Mouse (Mus musculus) heart, adult 18-20 months (tissue): ENCODE data around the gene Pmvk. TPM values are rescaled to one million over a fixed set of nuclear protein-coding genes. Genes with fewer than 3 reads are reported as not detected.
A peak's percentile ranks its signal among the peaks of the same experiment; 100 is the strongest.

Experiments used
- DNase-seq, 2 experiments: peaks; one replicate each; pipeline ENCODE4 v3.0.0; 2021 to 2022; ENCODE audit warnings: mixed read lengths in 1 of 2
- long read RNA-seq, 2 experiments: library from polyadenylated mRNA; stranded (forward); transcript quantifications; one replicate each; pipeline ENCODE4 v2.0.0; 2021
- total RNA-seq, 2 experiments: library from RNA; stranded (reverse); gene quantifications; 2 replicates each; pipeline ENCODE4 v1.2.3; 2021

Pmvk gene
- total RNA-seq = 1 to 10 TPM; 8.4 to 8.8 TPM
- long read RNA-seq, experiment 1, transcript Pmvk-201 (5 exons, 1,194 nt) = major isoform, 10 of 10 reads
- long read RNA-seq, experiment 1, partial matches to known transcripts = 0 of 10 reads
- long read RNA-seq, experiment 1, other reads (novel, unspliced or antisense) = 0 of 10 reads
- long read RNA-seq, experiment 2, transcript Pmvk-201 (5 exons, 1,194 nt) = major isoform, 7 of 7 reads
- long read RNA-seq, experiment 2, partial matches to known transcripts = 0 of 7 reads
- long read RNA-seq, experiment 2, other reads (novel, unspliced or antisense) = 0 of 7 reads

DNA sequence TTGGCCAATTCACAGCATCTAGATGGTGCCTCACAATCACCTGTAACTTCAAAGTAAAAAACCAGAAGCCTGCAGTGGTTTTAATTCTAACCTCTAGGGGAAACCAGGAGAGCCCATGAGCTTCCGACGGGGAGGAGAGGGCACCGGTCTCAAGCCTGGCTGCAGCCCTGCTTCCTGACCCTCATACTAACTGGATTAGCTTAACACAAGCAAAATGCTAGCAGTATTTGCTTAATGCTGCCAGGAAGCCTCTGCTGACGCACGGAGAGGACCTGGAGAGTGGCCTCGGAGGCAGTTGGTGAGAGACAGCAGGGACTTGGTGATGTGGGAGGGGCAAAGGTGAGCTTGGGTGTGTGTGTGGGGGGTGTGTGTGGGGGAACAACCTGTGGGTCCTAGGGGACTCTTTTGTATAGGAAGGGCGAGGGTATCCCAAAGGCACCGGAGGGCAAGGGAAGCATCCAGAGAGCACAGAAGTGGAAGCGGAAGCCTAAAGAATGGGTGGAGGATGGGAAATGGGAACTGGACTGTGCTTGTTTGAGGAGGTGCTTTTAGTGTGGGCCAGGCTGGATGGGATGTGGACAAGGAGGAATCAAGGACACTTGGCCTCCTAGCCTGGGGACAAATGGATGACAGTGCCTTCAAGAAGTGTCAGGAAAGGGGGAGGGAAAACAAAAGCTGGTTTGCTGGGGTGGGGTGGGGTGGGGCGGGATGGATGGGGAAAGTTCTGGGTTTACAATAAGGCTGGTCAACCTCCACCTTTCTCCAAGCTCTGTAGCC is at the start of gene Pmvk:
Gene Pmvk (plus strand): TSS at position 141 of the 777 bp plus-strand sequence.
- no peak for DNase-seq

DNA sequence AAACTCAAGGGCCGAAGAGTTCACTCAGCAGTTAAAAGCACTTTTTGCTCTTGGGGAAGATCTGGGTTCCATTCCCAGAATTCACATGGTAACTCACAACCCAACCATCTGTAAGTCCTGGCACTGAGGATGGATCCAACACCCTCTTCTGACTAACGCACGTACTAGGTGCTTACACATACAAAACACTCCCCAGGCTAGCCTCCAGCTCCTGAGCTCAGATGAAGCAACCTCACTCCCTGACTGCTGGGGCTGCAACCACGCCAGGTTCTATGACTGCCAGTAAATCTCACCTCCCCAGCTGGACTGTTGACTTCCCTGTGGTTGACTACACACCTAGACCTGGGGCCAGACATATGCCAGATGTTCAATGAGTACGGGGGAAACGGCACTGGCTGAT is 47.5 kb upstream of the Pmvk start:
- no peak for DNase-seq

DNA sequence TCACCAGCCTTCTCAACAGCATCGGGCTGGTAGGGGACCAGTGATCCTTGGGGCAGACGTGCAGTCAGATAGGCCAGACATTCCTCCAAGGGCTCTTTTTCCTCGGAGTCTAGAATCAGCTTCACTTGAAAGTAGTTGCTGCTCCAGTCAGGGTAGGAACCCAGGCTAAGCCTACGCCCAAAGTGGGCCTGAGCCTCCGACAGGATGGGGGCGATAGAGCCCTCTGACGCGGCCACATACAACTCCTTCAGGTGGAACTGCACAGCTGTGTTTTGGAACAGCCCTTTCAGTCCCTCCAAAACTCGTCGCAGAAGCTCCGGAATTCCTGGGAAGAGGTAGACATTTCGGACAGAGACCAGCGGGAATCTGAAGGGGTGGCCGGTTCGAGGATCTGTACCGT is 45.9 kb upstream of the Pmvk start:
- no peak for DNase-seq

DNA sequence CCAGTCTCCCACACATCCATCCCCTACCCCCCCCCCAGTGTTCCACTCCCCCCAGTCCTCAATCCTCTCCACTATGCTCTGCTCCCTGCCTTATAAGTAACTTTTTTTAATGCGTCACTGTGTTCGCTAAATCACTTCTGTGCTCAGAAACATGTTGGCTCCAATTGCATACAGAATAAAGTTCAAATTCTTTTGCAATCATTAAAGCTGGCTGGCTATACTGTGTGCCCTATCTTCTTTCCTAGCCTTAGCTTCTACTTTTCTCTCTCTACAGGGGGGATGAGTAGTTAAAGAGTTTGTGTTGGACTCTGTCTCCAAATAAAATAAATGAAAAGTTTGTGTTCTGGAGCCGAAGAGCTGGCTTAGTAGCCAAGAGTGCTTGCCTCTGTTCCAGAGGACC is 44.6 kb upstream of the Pmvk start:
- DNase-seq = no peak

DNA sequence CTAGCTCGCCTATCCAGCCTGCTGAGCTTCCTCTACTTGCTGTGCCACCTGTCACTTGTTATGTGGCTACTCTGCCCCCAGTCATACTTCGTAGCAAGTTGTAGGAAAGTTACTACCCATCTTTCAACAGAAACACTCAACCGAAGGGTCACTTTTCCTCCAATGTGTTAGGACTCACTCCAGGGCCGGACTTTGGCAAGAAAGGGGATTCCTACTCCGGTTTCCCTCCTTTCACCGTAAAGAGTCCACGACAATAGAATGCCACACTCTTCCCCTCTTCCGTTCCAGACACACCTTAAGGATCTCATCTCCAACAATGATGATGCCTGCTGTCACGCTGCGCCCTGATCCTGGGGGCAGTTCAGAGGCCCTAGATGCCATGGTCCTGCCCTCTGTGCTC is 43.5 kb upstream of the Pmvk start:
- DNase-seq = no peak

DNA sequence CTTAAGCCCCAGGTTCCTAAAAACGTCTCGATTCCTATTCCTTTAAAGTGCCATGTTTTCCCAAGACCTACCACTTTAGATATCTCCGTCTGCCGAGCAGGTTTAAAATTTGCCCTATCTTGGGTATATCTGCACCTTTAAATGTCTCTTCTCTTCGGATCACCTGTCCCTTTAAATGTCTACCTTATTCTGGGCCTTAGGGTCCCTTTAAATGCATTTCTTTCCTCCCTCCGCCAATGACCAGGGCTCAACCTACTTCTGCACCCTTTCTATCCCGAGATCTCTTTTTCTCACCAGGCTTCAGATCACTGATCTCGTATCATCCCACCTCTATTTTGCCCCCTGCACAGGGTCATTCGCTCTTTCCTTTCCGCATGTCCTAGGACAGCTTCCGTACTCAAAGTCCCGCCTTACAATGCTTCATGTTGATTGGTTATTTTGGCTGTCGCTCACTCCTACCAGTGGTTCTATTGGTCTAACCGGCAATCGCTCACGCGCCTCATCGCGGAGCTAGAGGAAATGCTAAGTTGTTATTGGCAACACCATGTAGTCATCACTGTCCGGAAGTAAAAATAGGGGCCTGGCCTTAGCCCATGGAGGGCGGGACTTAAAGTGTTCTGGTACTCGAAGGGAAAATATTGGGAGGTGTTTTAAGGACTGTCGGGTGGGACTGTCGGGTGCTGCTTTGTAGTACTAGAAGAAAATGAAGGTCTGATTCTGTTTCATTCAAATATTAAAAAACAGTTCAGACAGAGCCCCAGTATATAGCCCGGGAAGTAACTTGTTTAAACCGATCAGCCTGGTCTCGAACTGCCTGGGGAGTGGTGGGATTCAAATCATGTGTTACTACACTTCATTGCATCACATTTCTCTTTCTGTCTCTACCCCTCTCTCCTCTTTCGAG is 42.6 kb upstream of the Pmvk start, which contains the start of gene Flad1:
Gene Flad1 (minus strand): TSS at position 381 of the 904 bp plus-strand sequence.
- DNase-seq = peak; percentile 99 to 100

DNA sequence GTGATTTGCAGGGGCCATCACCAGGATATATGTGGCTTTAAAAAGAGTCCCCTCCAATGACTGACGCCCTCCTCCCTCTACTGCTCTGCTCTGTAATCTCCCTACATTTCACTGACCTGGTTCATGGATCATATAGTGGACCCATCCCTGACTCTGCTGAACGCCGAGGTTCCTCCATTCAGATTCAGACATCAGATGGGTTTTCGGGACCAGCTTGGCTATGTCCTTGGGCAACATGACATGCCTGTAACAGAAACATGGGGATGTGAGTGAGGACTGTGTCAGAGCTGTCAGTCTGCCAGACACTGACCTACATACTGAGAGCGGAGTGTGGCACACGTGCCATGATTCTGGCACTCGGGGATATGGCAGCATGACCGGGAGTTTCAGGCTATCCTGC is 38.2 kb upstream of the Pmvk start:
- DNase-seq = no peak

DNA sequence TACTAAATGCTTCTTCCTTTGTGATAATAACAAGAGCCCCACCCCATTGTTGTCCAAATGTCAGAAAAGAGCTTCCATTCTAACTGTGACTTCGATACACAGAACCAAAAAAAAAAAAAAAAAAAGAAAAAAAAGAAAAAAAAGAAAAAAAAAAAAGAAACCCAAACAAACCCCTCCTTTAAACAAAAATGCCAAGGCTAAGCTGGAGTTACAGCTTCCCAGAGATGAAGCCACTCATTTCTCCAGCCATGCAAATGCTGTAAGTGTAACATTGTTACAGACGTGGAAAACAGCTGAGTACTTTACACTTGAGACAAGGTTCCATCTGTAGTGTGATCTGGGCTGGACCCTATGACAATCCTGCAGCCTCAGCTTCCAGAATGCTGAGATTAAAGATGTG is 37.2 kb upstream of the Pmvk start:
- DNase-seq = no peak

DNA sequence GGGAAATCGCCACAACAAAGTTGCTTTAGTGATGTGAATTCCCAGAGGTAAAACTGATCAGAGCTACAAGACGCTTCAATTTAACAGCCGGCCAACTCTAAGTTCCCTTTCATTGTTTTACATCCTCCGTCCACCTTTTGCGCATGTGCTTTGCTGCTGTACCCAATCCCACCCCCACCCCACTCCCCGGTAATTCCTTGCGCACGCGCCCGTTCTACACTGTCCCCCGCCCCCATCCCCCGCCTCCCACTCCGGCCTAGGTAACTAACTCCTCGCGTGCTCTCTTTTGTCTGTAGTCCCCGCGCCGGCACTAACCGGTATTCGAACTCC is 36.5 kb upstream of the Pmvk start:
- DNase-seq = no peak

DNA sequence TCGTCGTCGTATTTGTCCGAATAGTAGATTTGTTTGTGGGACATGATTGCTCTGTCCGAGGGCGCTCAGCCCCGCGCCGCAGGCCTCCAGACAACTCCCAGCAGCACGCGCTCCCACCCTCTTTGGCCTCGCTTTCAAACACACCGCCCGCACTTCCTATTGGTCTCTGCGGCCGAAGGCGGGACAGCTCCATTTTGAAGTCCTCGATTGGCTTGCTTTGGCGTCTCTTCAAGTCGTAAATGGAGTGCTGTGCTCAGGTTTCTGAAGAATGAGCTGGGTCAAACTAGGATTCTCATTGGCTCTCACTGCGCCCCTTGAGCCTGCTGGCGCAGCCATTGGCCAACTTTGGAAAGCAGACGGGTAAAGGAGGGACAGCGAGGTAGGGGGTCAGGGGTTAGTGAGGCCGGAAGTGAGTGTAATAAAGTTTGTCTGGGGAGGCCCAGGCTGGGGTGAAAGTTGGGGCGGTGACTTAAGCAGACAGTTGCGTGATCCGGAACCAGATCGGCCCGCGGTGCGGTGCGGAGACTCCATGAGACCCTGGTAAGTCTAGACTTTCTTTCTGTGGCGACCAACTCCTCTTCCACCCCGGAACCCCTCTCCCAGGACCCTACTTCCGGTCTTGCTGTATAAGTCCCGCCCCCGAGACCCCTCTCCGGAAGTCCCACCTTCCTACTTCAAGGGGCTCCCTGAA is 36.0 kb upstream of the Pmvk start, which contains the start of the genes Cks1b and Shc1:
Gene Cks1b (minus strand): TSS at position 214 of the 691 bp plus-strand sequence.
Gene Shc1 (plus strand): TSS at position 274 of the 691 bp plus-strand sequence.
- peak; percentile 97 to 99 for DNase-seq

DNA sequence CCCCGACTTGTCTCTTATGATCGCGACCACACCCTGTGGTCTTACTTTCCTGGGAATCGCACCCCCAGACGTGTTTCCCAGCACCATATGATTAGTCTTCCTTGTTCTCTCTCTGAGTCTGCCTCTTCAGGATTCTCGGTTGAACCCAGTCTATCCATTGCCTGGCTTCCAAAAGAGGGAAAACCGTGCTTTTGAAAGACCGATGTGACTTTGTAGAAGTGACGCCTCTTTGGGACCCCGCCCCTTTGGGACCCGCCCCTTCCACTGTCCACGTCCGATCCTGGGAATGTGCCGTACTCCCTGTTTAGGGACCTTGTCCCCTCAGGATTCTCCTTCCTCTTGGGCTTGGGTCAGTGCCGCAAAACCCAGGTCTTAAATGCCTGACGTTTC is 35.5 kb upstream of the Pmvk start:
- peak; percentile 85 to 90 for DNase-seq

DNA sequence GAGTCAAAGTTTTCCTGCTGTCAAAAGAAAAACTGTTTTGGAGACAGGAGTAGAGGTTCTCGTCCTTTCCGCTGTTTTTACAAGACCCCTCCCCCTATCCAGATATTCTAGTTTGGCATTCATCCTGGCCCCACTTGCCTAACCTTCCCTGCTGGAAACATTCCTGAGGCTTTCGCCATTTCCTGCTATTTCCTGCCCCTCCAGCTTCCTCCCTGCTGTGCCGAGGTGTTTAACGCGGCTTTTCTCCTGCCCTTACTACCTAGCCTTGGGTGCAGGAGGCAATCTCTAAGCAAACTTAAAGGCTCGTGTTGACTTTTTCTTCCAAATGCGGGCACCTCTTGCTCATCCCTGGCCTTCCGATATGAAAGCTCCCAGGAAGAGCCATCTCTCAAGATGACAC is 34.8 kb upstream of the Pmvk start:
- DNase-seq = peak; percentile 82 to 87

DNA sequence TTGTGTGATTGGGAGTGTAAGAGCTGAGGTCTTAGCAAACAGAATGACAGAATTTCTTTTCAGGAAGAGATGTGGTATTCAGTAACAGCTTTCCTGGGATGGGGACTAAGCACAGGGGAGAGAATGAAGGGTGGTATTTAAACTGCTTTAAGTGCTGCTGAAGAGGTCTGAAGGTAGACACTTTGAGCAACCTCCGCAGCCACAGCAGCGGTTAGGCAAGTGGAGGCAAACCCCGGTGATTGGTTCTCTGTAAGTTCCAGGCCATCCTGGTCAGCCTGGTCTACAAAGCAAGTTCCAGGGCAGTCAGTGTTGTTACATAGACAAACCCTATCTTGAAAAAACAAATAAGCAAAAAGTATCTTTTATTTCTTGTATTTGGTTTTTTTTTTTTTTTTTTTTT is 34.4 kb upstream of the Pmvk start:
- no peak for DNase-seq

DNA sequence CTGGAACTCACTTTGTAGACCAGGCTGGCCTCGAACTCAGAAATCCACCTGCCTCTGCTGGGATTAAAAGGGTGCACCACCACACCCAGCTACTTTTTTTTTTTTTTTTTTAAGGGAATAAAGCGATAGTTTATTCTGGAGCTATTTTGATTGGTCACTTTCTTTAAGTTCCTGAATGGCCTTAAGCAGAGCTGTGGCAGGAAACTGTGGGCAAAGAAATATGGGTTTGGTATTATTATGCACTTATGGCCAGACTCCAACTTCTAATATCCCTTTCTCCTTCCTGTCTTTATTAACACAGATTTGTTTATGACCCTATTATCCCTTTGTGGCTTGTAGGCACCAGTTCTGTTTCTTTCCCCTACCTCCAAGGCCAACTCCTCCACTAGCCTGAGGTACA is 33.9 kb upstream of the Pmvk start:
- no peak for DNase-seq

DNA sequence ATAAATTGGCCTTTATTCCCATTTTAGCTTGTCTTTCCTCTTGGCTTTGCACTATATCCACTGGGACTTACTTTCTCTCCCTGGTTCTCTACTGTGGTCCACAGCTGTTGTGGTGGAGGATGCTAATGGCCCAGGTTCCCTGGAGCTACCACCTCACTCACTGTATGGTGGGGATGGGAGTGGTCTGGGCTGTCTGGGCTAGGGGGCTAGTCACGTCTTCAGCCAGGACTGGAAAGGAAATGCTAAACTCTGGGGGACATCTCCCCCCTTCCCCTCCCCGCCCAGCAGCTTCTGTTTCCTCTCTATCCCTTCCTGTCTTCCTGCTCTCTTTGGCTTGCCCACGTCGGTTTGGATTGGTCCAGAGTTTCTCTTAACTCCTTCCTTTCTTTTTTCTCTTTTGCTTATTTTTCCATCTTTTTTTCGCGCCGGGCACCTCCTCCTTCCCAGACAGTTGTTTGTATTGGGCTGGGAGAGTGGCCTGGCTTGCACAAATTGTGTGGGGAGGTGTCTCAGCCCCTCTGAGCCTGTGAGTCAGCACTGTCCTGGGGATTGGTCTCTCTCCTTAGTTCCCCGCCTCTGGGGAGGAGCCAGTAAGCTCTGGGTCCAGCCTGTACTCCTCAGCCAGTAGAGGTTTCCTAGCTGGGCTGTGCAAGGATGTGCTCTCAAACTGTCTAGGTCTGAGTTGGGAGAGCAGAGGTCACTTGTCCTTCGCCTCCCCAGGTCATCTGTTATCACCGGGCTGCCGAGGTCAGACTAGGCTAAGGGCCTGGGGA is 33.2 kb upstream of the Pmvk start:
- DNase-seq = peak; percentile 88 to 95

DNA sequence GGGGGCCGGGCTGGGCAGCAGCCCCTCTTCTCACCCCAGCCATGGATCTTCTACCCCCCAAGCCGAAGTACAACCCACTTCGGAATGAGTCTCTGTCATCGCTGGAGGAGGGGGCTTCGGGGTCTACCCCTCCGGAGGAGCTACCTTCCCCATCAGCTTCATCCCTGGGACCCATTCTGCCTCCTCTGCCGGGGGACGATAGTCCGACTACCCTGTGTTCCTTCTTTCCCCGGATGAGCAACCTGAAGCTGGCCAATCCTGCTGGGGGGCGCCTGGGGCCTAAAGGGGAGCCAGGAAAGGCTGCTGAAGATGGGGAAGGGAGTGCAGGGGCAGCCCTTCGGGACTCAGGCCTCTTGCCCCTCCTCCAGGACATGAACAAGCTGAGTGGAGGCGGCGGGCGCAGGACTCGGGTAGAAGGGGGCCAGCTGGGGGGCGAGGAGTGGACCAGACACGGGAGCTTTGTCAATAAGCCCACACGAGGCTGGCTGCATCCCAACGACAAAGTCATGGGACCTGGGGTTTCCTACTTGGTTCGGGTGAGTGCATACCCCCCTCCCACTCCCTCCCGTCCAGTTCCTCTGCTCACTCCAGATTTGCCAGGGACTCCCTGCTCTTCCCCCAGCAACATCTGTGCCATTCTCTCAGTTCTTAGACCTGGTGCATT is 32.4 kb upstream of the Pmvk start:
- peak; percentile 33 to 38 for DNase-seq

DNA sequence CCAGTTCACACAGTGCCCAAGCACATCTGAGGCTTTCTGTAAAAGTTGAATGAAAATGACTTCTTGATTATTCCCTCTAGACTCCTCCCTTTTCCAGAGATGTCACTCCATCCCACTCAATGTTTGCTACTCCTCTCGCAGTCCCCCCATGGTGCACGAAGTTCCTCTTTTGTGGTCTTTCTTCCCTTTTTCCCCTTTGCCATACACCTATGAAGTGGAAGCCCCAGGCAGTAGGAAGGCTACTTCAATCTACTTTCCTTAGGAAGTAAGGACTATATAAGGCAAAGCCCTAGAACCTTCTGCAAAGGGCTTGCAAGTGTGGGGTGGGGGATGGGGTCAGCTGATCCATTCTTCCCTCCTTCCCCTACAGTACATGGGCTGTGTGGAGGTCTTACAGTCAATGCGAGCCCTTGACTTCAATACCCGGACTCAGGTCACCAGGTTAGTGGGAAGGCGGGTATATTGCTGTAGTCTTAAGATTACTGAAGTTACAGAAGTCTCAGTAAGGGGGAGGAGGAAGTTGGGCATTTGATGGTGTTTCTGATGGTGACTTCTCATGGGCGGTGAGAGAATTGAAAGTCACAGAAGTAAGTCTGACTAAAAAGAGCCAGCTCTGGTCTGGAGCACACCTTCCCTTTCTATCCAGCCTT is 31.7 kb upstream of the Pmvk start:
- DNase-seq = no peak

DNA sequence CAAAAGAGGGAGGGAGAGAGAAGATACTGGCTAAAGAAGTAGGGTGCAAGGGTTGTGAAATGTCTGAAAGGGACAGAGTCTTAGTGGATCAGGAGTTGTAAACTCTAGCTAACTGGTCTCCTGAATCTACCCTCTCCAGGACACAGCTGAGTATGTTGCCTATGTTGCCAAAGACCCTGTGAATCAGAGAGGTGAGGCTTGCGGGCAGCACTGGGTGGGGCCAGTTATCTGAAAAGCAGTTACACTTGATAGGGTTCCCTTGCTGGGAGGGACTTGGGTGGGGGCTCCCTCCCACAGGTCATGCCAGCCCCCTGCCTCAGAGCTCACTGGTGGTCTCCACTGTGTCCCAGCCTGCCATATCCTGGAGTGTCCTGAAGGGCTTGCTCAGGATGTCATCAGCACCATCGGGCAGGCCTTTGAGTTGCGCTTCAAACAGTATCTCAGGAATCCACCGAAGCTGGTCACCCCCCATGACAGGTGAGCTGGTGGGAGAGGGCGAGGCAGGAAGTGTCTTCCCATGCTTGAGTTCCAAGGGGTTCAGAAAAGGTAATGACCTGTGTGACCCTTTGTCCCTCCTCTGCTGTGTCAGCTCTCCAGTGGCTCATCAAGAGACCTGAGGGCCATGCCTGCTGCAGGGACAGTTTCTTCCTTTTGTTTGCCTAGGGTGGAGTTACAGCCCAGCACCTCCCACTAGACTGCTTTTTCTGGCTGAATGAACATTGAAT is 29.8 kb upstream of the Pmvk start:
- DNase-seq = no peak

DNA sequence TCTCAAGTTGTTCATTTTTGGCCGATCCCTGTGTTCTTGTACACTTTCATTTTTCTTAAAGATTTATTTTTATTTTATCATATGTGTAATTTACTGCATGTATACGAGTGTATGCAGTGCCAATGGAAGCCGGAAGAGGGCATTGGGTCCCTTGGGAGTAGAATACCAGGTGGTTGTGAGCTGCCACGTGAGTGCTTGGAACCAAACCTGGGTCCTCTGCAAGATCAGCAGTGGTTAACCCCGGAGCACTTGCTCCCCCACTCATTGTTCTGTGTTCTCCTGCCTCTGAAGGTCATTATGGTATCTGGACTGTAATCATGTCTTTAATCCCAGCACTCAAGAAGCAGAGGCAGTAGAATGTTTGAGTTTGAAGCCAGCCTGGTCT is 29.2 kb upstream of the Pmvk start:
- no peak for DNase-seq
